Mouse (Mus musculus) layer of hippocampus, postnatal 10 days (tissue): ENCODE data around the gene Hap1. TPM values are rescaled to one million over a fixed set of nuclear protein-coding genes. Genes with fewer than 3 reads are reported as not detected.
"Not testable (repeated sequence)": the region's sequence is repeated elsewhere in the genome, so short reads cannot be mapped to it uniquely, and the experiment has no call there.

Source experiments
- DNase-seq, 2 experiments: peaks; one replicate each; pipeline ENCODE4 v3.0.0; 2021; ENCODE audit warnings: low spot score in 2 of 2
- total RNA-seq, 2 experiments: library from RNA; stranded (reverse); gene quantifications; 2 replicates each; pipeline ENCODE4 v1.2.3; 2021

Hap1 gene
- total RNA-seq, 2 experiments from 2014 or later = 124 to 125 TPM

DNA sequence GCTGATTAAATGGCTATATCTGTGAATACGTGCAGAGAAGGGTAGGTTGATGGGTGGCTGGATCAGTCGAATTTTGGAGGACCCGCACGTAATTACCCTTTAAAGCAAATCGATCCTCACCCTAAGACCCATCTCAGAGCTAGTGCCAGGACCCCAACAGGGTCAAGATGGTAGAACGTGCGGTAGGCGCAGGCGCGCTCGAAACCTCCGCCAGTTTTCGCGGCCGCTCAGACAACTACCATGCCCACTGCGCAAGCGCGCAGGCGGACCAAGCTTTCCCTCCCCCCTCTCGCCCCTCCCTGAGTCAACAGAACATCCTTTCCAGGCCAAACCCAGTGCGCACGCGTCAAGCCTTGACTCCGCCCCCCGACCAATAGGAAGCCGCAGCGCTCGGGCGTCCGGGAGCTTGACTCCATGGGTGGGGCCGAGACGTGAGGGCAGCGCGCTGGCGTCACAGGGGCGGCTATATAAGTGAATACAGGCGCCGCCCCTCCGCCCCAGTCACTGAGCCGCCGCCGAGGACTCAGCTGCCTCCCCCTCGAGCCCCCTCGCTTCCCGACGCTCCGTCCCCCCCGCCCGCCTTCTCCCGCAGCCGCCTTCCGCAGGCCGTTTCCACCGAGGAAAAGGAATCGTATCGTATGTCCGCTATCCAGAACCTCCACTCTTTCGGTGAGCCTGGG, 36.3 kb downstream of the Hap1 start, which contains the start of gene Eif1:
Eif1 (plus strand) TSS at position 394 of the 680 bp plus-strand sequence.
- peak; percentile 100 for DNase-seq

DNA sequence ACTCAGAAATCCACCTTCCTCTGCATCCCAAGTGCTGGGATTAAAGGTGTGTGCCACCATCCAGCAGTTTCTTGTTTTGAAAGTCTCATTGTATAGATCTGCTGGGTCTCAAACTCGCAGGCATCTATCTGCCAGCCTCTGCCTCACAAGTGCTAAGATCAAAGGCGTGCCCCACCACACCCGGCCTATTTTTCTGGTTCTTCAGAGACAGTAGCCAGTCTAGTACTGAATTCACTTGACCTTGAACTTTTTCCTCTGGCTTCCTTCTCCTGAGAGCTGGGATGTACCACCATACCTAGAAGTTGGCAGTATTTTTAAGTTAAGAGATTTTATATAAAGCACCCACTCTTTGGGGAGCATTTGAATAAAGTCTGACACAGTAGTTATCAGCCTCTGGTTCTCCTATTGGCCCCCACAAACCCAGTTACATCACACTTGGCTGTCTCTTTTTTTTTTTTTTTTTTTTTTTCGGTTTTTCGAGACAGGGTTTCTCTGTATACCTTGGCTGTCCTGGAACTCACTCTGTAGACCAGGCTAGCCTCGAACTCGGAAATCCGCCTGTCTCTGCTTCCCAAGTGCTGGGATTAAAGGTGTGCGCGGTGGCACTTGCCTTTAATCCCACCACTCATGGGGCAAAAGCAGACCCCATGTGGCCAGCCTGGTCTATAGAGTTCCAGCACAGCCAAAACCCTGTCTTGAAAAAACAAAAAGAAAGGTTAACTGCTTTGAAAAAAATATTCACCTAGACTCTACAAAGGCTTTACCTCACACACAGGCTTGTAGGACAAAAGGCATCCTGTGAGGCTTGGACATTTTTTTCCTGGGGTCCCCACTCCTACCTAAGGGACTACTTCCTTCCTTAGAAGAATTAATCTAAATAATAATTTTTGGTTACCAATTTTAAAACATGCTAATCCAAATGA, 37.1 kb downstream of the Hap1 start:
- no peak for DNase-seq

DNA sequence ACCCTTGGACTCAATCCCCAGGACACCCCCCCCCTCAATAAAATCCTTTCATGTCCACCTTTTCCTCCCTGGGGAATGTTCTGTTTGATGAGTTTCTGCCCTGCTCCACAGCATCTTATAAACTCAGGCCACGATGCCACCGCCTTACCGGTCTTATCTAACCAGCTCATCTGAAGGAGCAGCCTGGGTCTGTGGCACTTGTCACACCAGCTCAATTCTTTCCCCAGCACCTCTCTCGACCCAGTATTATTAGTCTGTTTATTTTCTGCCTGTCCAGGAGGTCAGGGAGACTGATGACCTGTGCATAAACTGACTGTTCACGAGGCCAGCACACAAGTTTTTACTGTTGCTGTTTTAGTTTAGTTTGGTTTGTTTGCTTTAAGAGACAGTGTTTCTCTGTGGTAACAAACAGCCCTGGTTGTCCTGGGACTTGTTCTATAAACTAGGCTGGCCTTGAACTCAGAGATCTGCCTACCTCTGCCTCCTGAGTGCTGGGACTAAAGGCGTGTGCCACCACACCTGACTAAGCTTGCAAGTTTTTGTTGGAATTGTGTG, 38.0 kb downstream of the Hap1 start:
- DNase-seq = no peak

DNA sequence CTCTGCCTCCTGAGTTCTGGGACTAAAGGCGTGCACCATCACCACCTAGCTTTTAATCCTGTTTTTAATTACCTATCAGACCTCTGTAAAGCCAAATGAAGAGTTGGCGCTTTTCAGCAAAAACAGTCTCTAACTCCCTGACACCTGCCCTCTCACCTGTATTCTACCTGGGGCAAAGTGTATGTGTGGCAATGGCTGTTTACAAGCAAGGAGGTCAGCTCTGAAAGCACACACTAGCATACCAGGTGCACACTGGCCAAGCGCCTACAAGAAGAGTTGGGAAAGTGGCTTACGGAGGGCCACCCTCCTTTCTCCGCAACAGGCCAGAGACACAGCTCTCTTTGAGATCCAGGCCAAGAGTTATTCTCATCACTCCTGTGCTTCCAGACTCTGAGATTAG, 40.5 kb downstream of the Hap1 start:
- DNase-seq = no peak

DNA sequence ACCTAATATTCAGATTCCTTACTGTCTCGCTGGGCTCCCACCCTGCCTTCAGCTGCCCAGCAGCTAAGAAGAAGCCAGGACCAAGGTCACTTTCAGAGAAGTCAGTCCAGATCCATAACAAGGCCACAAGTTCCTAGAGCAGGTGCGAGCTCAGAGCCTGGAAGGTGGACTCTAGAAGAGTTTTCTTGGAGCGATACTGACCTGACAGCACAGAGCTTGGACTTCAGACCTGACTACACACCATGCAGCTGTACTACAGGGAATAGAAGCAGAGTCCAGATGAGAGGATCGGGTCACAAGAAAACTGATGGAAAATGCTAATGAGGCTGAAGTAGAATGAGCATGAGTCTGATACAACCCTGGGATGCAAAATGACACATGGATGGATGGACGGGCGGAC, 42.5 kb downstream of the Hap1 start:
- DNase-seq = no peak

DNA sequence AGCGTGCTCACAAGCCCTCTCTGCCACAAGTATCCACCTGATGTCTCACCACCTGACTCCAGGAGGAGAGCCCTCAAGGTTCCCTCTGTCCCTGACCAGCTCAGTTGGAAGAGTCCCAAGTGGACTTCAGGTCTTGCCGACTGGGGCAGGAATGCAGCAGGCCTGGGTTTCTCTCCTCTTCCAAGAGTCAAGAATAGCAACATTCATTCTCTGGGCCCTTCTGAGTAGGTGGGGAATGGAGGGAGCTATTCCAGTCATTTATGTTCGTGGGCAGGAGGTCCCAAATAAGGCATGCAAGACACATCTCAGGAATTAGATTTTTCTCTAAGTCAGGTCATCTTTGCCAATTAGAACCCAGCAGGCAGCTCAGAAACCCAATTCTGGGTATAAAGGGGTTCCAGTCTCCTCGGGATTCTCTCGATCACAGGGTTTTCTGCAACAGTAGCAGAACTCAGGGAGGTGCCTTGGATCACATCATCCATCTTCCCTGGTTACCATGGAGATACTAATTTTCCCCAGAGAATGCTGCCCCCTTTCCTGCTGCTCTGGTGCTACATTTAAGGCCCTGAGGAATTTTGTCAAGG, 43.7 kb downstream of the Hap1 start:
- DNase-seq = no peak

DNA sequence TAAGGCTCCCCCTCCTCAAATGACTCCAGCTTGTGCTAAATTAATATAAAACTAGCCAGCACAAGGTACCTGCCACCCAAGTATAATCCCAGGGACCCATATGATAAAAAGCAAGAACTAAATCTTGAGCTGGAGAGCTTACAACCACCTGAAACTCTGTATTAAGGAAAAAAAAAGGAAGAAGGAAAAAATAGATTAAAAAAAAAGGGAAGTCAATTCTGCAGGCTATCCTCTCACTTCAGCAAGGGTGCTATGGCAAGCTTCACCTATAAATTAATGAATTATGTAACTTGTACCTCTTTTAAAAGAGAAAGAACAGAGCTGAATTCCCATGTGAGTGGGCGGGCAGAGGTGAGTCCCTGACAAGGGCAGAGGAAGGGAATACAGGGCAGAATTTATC, 44.3 kb downstream of the Hap1 start:
- no peak for DNase-seq

DNA sequence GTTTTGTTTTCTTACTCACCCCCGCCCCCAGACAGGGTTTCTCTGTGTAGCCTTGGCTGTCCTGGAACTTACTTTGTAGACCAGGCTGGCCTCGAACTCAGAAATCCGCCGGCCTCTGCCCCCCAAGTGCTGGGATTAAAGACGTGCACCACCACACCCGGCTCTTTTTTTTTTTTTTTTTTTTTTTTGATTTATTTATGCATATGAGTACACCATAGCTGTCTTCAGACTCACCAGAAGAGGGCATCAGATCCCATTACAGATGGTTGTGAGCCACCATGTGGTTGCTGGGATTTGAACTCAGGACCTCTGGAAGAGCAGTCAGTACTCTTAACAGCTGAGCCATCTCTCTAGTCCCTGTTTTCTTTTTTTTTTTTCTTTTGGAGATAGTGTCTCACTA, 47.3 kb downstream of the Hap1 start:
- not testable (repeated sequence) for DNase-seq

DNA sequence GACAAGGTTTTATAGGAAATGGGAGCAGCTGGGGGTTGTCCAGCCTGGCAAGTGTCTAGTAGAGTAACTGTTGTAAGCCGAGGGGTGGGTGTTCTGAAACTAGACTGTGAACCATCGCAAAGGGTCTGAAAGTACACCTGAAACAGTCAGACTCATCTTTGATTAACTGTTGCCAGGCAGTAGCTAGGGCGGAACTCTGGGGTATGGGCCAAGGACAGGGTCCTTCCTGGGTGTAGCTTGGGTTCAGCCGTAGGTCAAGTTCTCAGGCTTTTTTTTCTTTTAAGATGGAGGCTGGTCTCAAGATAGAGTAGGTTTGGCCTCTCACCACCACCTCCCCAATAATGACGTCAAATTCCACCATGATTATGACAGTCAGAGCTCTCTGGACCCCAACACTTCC, 48.0 kb downstream of the Hap1 start:
- DNase-seq = no peak

DNA sequence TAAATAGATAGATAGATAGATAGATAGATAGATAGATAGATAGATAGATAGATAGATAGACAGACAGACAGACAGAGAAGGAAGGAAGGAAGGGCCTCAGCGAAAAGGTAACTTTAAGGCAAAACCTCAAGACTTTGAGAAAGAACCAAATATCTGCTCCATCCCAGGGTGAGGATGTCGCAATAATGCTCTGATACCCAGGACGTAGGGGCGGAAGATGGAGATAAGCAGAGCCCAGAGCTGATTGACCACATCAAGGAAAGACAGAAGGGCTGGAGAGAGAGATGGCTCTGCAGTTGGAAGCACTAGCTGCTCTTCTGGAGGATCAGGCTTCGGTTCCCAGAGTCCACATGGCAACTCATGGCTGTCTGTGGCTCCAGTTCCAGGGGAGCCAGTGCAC, 54.6 kb downstream of the Hap1 start:
- no peak for DNase-seq

DNA sequence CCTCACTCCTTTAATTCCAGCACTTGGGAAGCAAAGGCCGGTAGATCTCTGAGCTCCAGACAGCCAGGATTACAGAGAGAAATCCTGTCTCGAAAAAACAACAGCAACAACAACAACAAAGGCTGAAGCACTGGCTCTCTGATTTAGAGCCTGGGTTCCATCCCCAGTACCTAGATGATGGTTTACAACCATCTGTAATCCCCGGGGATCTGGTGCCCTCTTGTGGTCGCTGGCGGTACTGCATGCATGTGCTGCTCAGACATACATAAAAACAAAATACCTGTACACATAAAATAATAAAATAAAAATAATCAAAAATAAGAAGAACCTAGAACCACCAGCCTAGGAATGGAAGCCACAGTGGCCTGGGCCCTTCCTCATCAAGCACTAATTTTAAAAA, 55.6 kb downstream of the Hap1 start:
- DNase-seq = peak; percentile 64 to 69

DNA sequence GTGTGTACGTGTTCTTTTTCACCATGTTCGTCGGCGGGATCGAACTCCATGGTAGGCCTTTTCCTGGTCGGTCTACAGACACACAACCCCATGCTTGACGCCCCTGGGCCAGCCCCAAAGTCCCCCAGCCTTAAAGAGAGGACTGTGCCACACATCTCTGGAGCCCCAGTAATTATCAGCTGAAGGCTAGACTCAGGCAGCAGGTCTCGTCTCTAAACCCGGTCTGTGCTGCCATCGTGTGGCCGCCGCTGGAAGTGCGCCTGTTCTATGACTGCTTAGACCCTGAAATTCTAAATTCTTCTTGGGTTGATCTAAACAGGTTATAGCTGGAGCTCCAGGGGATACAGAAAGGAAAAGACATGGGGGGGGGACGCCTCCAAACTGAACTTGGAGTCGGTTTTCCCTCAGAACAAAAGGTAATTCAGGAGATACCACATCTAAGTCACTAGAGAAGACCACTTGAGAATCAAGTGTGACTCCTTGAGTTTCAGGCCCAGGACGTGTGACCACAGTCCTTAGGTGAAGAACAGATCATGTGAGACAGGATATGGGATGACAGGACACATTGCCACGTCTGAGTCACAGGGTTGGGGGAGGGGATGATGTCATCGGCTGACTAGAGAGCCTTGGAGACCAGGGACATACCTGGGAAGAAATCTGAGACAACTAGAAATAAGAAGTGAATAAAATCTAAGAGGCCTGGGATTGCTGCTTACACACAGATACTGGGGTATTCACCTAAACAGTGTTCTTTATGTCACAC, 57.5 kb downstream of the Hap1 start:
- DNase-seq = peak; percentile 91

DNA sequence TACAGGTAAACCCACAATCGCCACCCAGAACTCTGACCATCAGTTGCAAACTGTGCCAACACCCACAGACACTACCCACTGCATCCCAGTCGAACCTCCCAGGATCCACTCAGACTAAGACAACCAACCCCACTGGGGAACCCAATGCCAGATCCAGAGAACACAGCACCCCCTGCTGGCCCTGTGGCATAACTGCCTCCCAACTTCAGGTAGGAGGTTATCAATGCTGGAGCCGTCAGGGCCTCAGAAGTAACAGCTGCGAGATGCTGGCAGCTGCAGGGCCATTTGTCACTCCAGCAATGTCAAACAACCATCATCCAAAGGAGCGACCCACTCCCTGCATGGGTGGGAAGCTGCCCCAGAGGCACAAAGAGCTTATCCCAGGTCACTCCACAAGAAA, 58.1 kb downstream of the Hap1 start:
- peak in 1 of 2 experiments; percentile 16 for DNase-seq

Other genes with a start within 250 kb of the Hap1 start
- gene Krt13, start 234.6 kb downstream of the Hap1 start, total RNA-seq = not detected
- 1 to 10 TPM; 1.1 to 1.5 TPM for gene Krt15, start 220.2 kb downstream of the Hap1 start, total RNA-seq
- 1 to 10 TPM in 1 of 2 experiments, under 1 TPM in 1; 0.64 to 1.0 TPM for gene Krt19, start 207.5 kb downstream of the Hap1 start, total RNA-seq
- 1 to 10 TPM; 1.1 to 1.2 TPM for gene Krt9, start 162.9 kb downstream of the Hap1 start, total RNA-seq
- gene Krt14, start 148.6 kb downstream of the Hap1 start, total RNA-seq = under 1 TPM in 1 of 2 experiments, not detected in 1; 0.43 TPM
- not detected for gene Krt16, start 107.2 kb downstream of the Hap1 start, total RNA-seq
- not detected for gene Krt17, start 95.1 kb downstream of the Hap1 start, total RNA-seq
- not detected for gene Krt42, start 86.3 kb downstream of the Hap1 start, total RNA-seq
- 100 to 1,000 TPM; 648 to 674 TPM for gene Eif1, start 36.2 kb downstream of the Hap1 start, total RNA-seq
- gene Gast, start 21.7 kb downstream of the Hap1 start, total RNA-seq = not detected
- gene Jup, start 41.6 kb upstream of the Hap1 start, total RNA-seq = 10 to 100 TPM; 46.2 to 51.1 TPM
- gene P3h4, start 58.7 kb upstream of the Hap1 start, total RNA-seq = 1 to 10 TPM; 8.9 TPM
- 10 to 100 TPM; 15.1 to 15.2 TPM for gene Fkbp10, start 59.6 kb upstream of the Hap1 start, total RNA-seq
- 10 to 100 TPM; 60.5 to 66.4 TPM for gene Nt5c3b, start 85.7 kb upstream of the Hap1 start, total RNA-seq
- 1 to 10 TPM in 1 of 2 experiments, under 1 TPM in 1; 0.98 to 1.1 TPM for gene Klhl10, start 85.8 kb upstream of the Hap1 start, total RNA-seq
- 10 to 100 TPM; 71.8 to 72.9 TPM for gene Klhl11, start 116.6 kb upstream of the Hap1 start, total RNA-seq
- 100 to 1,000 TPM; 127 to 134 TPM for gene Acly, start 171.9 kb upstream of the Hap1 start, total RNA-seq
- gene Ttc25, start 189.5 kb upstream of the Hap1 start, total RNA-seq = 1 to 10 TPM; 1.0 to 1.6 TPM
- 10 to 100 TPM; 88.0 to 92.7 TPM for gene Cnp, start 218.8 kb upstream of the Hap1 start, total RNA-seq